Mouse (Mus musculus): ENCODE data around the gene Shmt1.

DNA sequence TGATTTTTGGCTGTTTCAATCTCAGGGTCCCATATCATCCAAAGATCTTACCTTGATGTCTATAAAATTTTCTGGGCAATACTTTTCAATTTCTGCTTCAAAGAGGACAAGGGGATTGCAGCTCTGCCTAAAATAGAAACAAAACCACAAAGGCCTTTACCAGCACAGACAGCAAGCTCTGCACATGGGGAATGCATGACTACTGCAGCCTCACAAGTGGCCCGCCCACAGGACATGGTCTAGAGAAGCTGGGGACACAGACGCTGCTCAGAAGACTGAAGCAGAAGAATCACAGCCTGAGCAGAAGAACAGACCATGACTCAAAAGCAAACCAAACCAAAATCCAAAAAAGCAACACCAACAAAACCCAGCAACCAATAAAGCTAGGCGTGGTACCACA is 49.8 kb downstream of the Shmt1 start:
- TF ChIP-seq CTCF (IDR thresholded peaks at IDR 0.05; ENCODE audit: insufficient read depth, low read depth, low read length), result no peak
- TF ChIP-seq POLR2A (IDR thresholded peaks at IDR 0.05; ENCODE audit: insufficient read depth, low read depth, low read length), result no peak
